Mouse (Mus musculus): ENCODE results near the gene Grip1.

DNA sequence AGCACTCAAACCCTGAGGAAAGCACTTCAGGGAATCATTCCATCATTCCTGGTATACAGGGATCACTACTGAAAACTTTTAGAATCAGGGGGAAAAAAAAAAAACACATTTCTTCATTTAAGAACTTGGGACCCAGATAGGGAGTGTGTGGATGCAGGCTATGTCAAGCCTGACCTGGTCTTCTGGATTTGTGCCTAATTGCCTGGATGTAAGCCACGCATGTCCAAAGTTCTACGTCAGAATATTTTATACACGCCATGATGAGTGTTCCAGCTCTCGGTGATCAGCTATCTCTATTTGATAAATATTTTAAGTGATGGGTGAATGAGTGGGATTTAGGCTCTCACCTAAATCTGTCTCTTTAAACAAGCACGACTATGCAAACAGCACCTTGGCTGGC, 552.0 kb downstream of the Grip1 start:
- TF ChIP-seq EP300 (IDR thresholded peaks at IDR 0.05; ENCODE audit: insufficient read depth, low read depth, low read length): no peak
- no peak for TF ChIP-seq CTCF (IDR thresholded peaks at IDR 0.05)
- TF ChIP-seq POLR2A (IDR thresholded peaks at IDR 0.05; ENCODE audit: insufficient read depth, low read depth, low read length): no peak
